Mouse (Mus musculus) liver, adult 2 months (tissue): Measurements from ENCODE around the gene Per2. TPM values are rescaled to one million over a fixed set of nuclear protein-coding genes. Genes with fewer than 3 reads are reported as not detected.
A peak's percentile ranks its signal among the peaks of the same experiment; 100 is the strongest.

ENCODE experiments used
- DNase-seq: peaks from one replicate; pipeline ENCODE4 v3.0.0-alpha.2; 2011; ENCODE audit warnings: low read depth, low spot score; ENCODE audit errors: extremely low read depth
- H3K27ac ChIP-seq: fragments of 200-500 bp; replicated peaks from 2 replicates; pipeline ENCODE4 v1.5.1; 2012; ENCODE audit warnings: low read depth, mild to moderate bottlenecking, control low read depth, inconsistent platforms, low read length; ENCODE audit not compliant: insufficient read depth
- H3K27me3 ChIP-seq: fragments of 200-500 bp; 2 replicates; pipeline ENCODE4 v1.6.1; 2012; ENCODE audit warnings: mild to moderate bottlenecking, moderate library complexity, low read length, inconsistent platforms; ENCODE audit not compliant: control insufficient read depth, insufficient read depth
- H3K36me3 ChIP-seq: fragments of 200-500 bp; 2 replicates; pipeline ENCODE4 v1.6.1; 2012; ENCODE audit warnings: low read length, inconsistent platforms; ENCODE audit not compliant: control insufficient read depth, insufficient read depth
- H3K4me1 ChIP-seq: fragments of 200-500 bp; 2 replicates; pipeline ENCODE4 v1.6.1; 2011; ENCODE audit warnings: low read length; ENCODE audit not compliant: control insufficient read depth, insufficient read depth
- H3K4me3 ChIP-seq: fragments of 200-500 bp; 2 replicates; pipeline ENCODE4 v1.5.1; 2011; ENCODE audit warnings: low read depth, mild to moderate bottlenecking, control low read depth, low read length, moderate library complexity; ENCODE audit not compliant: insufficient read depth
- H3K79me2 ChIP-seq: fragments of 200-500 bp; 2 replicates; pipeline ENCODE4 v1.6.1; 2012; ENCODE audit warnings: inconsistent platforms, mild to moderate bottlenecking, low read length, moderate library complexity; ENCODE audit not compliant: control insufficient read depth, insufficient read depth
- H3K9ac ChIP-seq: fragments of 200-500 bp; 2 replicates; pipeline ENCODE4 v1.6.1; 2012; ENCODE audit warnings: low read depth, mild to moderate bottlenecking, control low read depth, inconsistent platforms, low read length
- CTCF ChIP-seq: fragments of 200-500 bp; IDR thresholded peaks from 2 replicates; pipeline ENCODE4 v1.5.1; 2011; ENCODE audit warnings: low read depth, low read length, control low read depth
- POLR2A ChIP-seq: fragments of 200-500 bp; IDR thresholded peaks from 2 replicates; pipeline ENCODE4 v1.6.1; 2011; ENCODE audit warnings: low read length, control low read depth; ENCODE audit not compliant: insufficient read depth; ENCODE audit errors: extremely low read depth
- WGBS: fragments of 180-500 bp; shearing (Covaris S2); methylation state at CpG from one replicate; pipeline ENCODE4 v1.1.7; 2018; 5-methylcytosine and 5-hydroxymethylcytosine counted together
- polyA plus RNA-seq: library from polyadenylated mRNA; depleted of rRNA; stranded (reverse); fragments of >200 nt; gene quantifications from 2 replicates; pipeline ENCODE4 v1.2.3, GENCODE M21; 2012
- total RNA-seq: library from RNA; depleted of rRNA; stranded (reverse); fragments of >200 nt; gene quantifications from 2 replicates; pipeline ENCODE4 v1.2.3, GENCODE M21; 2014

The Per2 gene
- total and polyA plus RNA-seq, 2 experiments = 4.9 to 7.7 TPM

- DNase-seq = no peak
- peaks cover 45% of the 10 kb centered on the region for H3K4me1 ChIP-seq
- peaks cover 33% of the 10 kb centered on the region; the same call in 1 of the 2 replicates for H3K79me2 ChIP-seq
- peak overlapping the region; percentile 89 for H3K27ac ChIP-seq
- TF ChIP-seq CTCF (no peak), POLR2A (no peak)
- WGBS = 38% methylated on average over 4 of the region's 4 CpGs
- H3K36me3 ChIP-seq = no peaks in the 10 kb centered on the region
- no peaks in the 10 kb centered on the region for H3K27me3 ChIP-seq
- H3K4me3 ChIP-seq = peak overlapping the region; percentile 11; the same call in 1 of the 2 replicates
- peak overlapping the region; percentile 63 for H3K9ac ChIP-seq
Observed at GRCm38 (mm10) chr1:91457116-91457515, 2.0 kb downstream of the Per2 start.

- 8% methylated on average over 11 of the region's 11 CpGs for WGBS
- Histone ChIP-seq H3K9ac (peak overlapping the region; percentile 74), H3K79me2 (peaks cover 39% of the 10 kb centered on the region; the same call in 1 of the 2 replicates), H3K36me3 (no peaks in the 10 kb centered on the region), H3K27me3 (no peaks in the 10 kb centered on the region), H3K4me1 (peaks cover 46% of the 10 kb centered on the region), H3K27ac (peak overlapping the region; percentile 94), H3K4me3 (no peak overlapping the region)
- no peak for TF ChIP-seq CTCF
- peak; percentile 90 for DNase-seq
Observed at GRCm38 (mm10) chr1:91456301-91456801, 2.8 kb downstream of the Per2 start.

GRCm38 (mm10) chr1:91455661-91456161 lies 3.4 kb downstream of the Per2 start:
- Histone ChIP-seq H3K79me2 (peaks cover 45% of the 10 kb centered on the region; the same call in 1 of the 2 replicates), H3K27ac (peak overlapping the region; percentile 94), H3K27me3 (no peaks in the 10 kb centered on the region), H3K4me3 (peak overlapping the region; percentile 24; the same call in 1 of the 2 replicates), H3K36me3 (no peaks in the 10 kb centered on the region), H3K9ac (peak overlapping the region; percentile 68), H3K4me1 (peaks cover 46% of the 10 kb centered on the region)
- TF ChIP-seq CTCF = no peak
- TF ChIP-seq POLR2A = no peak
- DNase-seq = peak; percentile 94
- WGBS = 0% methylated on average over 7 of the region's 7 CpGs

- Histone ChIP-seq H3K27me3 (no peaks in the 10 kb centered on the region), H3K36me3 (no peaks in the 10 kb centered on the region), H3K79me2 (peaks cover 50% of the 10 kb centered on the region; the same call in 1 of the 2 replicates), H3K4me3 (no peak overlapping the region), H3K9ac (peak overlapping the region; percentile 44), H3K4me1 (peaks cover 41% of the 10 kb centered on the region), H3K27ac (peak overlapping the region; percentile 94)
- WGBS = 68% methylated on average over 3 of the region's 3 CpGs
- TF ChIP-seq CTCF (no peak), POLR2A (no peak)
- no peak for DNase-seq
Observed at GRCm38 (mm10) chr1:91454927-91455326, 4.2 kb downstream of the Per2 start.

GRCm38 (mm10) chr1:91454366-91454765 lies 4.8 kb downstream of the Per2 start:
- DNase-seq = peak; percentile 63
- H3K27ac ChIP-seq = peak overlapping the region; percentile 94

GRCm38 (mm10) chr1:91453932-91454331 lies 5.2 kb downstream of the Per2 start:
- H3K27me3 ChIP-seq = no peaks in the 10 kb centered on the region
- peaks cover 50% of the 10 kb centered on the region; the same call in 1 of the 2 replicates for H3K79me2 ChIP-seq
- no peak overlapping the region for H3K27ac ChIP-seq
- no peak for TF ChIP-seq POLR2A
- TF ChIP-seq CTCF = no peak
- no peak overlapping the region; the same call in 1 of the 2 replicates for H3K9ac ChIP-seq
- H3K36me3 ChIP-seq = no peaks in the 10 kb centered on the region
- no peak for DNase-seq
- no peak overlapping the region for H3K4me3 ChIP-seq
- H3K4me1 ChIP-seq = peaks cover 44% of the 10 kb centered on the region
- 60% methylated on average over 9 of the region's 9 CpGs for WGBS

More at GRCm38 (mm10) chr1:91454366-91454765, 4.8 kb downstream of the Per2 start:
- H3K27me3 ChIP-seq = no peaks in the 10 kb centered on the region
- peaks cover 50% of the 10 kb centered on the region; the same call in 1 of the 2 replicates for H3K79me2 ChIP-seq
- no peak overlapping the region for H3K4me3 ChIP-seq
- WGBS = 30% methylated on average over 3 of the region's 3 CpGs
- peaks cover 44% of the 10 kb centered on the region for H3K4me1 ChIP-seq
- peak overlapping the region; percentile 22; the same call in 1 of the 2 replicates for H3K9ac ChIP-seq
- TF ChIP-seq CTCF (no peak), POLR2A (no peak)
- H3K36me3 ChIP-seq = no peaks in the 10 kb centered on the region
